Mouse (Mus musculus) CD4-positive, CD25-positive, alpha-beta regulatory T cell, adult 4 months (primary cell): ENCODE data around the gene Ssc4d. TPM values are rescaled to one million over a fixed set of nuclear protein-coding genes. Genes with fewer than 3 reads are reported as not detected.

Experiments used
- ATAC-seq: one replicate; pipeline ENCODE4 v1.8.0; 2017
- polyA plus RNA-seq, 2 experiments: library from polyadenylated mRNA; unstranded; fragments of 100-300 nt; shearing (Covaris generic); gene quantifications; one replicate each; pipeline ENCODE4 v1.2.1; 2017

Ssc4d gene
- polyA plus RNA-seq, 2 experiments from 2014 or later = 1.3 to 2.3 TPM

DNA sequence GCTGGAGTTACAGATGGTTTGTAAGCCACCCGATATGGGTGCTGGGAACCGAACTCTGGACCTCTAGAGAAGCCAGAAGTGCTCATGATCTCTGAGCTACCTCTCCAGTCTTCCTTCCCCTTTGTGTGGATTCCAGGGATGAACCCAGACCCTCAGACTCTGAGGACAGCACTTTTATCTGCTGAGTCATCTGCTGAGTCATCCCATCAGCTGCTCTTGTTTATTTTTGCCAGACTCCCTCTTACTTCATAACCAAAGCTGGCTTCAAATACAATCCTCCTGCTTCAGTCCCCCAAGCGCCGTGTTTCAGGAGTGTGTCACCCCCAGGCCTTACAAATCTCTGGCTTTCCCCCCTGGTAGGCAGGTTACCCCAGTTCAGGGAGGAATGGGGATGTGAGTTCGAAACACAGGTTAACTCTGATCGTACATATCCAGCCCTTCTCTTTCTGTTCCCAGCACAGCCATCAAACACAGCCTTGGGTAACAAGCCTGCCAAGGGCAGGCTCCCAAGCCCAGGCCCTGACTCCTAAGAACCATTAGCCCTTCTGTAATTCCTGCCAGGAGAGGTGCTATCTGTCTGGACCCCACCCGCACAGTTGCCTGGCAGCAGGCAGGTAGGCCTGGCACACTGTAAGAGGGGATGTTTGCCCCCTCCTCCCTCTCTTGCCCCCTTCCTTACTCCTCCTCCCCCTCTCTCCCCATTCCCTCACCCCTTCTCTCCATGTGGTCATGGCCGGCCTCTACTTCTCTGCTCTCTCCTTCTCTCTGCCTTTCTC lies 1.8 kb upstream of the Ssc4d start:
- no peak for ATAC-seq

DNA sequence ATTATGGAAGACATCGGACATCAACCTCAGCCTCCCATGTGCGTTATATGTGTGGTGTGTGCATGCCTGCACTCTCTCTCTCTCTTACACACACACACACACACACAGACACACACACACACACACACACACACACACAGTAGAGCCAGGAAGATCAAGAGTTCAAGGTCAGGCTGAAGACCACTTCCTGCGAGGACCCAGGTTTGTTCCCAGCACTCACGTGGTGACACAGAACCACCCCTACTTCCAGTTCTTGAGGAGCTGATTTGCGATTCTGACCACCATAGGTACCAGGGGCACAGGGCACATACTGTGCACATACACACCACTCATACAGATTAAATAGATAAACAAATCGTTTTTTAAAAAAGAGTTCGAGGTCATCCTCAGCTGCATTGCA lies 2.5 kb downstream of the Ssc4d start:
- no peak for ATAC-seq

DNA sequence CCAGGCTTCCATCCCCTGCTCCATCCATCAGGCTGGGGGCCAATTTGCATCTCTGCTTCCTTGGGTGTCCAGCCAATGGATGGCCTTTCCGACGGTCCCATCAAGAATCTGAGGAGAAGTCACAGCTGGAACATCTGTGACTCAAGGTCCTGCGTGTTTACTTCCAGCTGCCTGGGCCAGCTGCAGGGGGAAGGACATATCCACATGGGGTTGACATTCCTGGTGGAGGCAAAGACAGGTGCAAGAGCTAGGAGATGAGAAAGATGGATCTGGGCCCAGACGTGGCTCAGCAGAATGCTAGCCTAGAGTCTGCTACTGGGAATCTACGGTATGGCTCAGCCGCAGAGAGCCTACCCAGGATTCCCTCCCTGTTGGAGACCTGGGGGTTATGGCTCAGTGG lies 4.1 kb downstream of the Ssc4d start:
- ATAC-seq = no peak

DNA sequence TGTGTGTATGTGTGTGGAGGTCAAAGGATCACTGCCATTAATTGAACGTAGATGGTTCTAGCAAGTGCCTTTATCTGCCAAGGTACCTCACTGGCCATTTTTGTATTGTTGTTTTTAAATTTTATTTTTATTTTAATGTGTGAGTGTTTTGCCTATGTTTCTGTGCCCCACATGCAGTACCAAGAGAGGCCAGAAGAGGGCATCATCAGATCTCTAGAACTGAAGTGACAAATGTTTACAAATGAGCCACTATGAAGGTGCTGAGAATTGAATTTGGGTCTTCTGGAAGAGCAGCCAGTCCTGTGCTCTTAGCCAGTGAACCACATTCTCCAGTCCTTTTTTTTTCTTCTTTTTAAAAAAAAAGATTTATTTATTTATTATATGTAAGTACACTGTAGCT lies 5.5 kb downstream of the Ssc4d start:
- ATAC-seq = peak; percentile 47

DNA sequence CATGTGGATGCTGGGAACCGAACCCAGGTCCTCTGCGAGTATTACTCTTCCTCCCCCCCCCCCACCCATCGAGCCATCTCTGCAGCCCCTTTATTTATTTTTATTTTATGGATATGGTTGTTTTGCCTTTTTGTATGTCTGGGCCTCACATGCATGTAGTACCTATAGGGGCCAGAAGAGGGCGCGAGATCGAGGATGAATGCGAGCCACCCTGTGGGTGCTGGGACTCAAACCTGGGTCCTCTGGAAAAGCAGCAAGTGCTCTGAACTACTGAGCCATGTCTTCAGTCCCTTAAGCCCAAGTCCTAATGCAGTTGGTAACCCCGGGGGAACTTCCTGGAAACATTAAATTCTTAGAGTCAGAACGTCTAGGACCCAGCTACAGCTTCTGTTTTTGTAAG lies 7.5 kb downstream of the Ssc4d start:
- no peak for ATAC-seq

DNA sequence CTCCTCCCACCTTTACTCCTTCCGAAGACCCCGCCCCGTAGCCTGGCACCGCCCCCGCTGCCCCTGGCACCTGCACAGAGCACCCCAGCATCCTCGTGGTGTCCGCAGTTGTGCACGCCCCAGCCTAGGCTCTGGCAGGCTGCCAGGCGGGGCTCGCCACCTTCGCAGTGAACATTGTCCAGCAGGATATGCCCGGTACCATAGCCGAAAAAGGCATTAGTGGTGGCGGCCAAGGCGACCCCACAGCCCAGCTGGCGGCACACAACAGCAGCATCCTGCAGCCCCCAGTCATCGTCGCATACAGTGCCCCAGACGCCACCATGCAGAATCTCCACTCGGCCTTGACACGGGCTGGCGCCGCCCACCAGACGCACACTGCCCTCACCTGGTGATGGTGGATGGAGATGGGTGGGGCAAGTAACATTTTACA lies 8.8 kb downstream of the Ssc4d start:
- ATAC-seq = no peak

DNA sequence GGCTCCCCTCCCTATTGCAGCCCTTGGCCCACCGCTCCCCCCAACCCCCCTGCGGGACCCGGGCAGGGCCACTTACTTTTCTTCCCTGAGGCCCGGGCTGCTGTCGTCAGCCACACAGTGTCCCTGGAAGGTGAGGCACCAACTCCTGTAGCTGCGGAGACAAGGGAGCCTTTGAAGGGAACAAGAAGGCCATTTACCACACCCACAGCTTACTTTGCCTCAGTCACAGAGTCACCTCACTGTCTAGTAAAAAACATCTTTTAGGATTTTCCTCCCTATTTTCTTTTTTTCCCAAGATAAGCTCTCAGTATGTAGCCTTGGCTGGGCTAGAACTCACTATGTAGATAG lies 11.1 kb downstream of the Ssc4d start:
- ATAC-seq = no peak

DNA sequence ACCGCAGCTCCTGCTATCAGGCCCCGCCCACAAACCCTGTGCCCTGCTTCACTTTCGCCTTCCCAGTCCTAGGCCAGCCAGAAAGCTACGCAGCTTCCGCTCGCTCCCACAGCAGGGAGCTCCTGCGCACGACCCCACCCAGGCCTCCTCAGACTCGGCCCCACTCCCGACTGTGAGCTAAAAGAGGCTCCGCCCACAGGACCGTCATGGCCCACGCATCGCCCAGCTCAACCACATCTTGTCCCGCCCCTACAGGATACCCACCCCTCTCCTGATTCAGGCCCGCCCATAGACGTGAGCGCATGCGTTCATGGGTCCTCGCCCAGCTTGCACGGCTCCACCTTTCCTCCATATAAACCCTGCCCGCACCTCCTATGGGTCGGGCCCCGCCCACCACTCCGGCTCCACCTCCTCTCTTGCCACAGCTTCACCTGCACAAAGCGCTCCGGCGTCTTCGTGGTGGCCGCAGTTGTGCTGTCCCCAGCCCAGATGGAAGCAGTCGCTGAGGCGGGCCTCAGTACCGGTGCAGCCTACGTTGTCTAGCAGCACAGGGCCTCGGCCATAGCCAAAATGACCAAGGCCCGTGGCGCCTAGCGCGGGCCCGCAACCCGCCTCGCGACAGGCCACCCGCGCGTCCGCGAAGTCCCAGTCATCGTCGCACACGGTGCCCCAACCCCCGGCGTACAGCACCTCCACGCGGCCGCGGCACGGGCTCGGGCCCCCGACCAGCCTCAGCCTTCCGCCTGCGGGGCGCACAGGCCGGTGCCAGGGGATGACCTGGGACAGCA lies 11.6 kb downstream of the Ssc4d start:
- ATAC-seq = peak; percentile 81

DNA sequence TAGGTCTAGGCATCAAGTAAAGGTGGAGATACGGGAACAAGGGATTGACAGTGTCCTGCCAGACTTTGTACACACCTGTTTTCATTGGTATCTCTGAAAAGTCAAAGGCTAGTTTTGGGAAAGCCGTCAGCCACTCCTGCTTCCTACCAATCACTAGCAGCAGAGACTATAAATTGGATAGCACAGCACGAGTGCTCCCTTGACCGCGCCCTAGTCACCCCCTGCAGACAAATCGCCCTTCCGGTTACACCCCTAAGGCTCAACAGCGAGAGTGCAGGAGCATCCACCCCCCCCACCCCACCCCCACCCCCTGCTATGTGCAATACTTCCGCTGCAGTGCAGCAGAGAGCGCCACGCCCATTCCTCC lies 12.2 kb downstream of the Ssc4d start:
- no peak for ATAC-seq

DNA sequence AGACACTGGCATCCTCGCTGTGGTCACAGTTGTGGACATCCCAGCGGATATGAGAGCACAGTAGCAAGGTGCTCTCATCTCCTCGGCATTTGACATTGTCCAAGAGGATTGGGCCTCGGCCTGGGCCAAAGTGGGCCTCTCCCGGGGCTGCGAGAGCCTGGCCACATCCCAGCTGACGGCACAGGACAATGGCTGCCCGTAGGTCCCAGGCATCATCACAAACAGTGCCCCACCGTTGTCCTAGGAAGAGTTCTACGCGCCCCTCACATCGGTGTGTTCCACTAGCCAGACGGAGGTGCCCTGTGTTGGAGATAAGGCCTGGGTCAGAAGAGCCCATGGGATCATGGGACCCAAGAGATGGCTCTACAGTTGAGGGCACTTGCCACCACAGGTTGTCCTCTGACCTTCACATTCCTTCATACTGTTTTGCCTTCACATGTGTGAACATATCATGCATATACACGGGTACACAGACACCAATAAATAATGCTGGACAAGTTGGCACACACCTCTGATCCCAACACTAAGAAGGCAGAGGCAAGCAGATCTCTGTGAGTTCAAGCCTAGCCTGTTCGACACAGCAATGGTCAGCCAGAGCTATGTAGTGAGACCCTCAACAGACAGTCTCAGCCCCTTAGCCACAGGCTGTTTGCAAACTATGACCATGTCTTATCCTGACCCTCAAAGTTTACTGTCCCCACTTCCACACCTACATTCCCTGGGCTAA lies 13.3 kb downstream of the Ssc4d start:
- no peak for ATAC-seq

DNA sequence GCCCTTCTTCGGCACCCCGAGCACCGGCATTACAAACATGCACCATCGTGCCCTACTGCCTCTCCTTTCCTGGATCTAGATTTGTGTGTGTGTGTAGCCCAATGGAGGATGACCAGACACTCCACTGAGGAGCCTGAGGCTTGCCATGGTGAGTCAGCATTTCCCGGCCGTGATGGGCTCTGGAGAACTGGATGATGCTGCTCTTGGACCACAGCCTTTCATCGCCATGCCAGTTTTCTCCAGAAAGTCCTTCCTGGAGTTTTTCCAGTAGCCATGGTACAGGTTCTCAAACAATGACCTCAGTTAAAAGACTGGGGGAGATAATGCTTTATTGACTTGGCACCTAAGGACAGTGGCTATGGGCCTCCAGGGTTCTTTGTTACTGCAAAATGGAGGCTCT lies 14.4 kb downstream of the Ssc4d start:
- no peak for ATAC-seq

DNA sequence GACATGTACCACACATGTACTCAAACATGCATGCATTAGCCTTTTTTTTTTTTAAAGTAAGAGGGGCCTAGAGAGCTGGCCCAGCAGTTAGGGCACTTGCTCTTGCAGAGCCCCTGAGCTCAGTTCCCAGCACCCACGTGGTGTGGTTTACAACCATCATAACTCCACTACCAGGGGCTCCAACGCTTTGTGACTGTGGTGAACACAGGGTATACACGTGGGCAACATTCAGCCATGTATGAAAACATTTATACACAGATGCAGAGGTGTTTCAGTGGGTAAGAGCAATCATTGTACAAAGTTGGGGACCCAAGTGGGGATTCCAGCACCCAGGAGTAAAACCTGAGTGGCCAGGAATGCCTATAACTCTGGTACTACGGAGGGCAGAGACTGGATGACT lies 16.0 kb downstream of the Ssc4d start:
- ATAC-seq = no peak

DNA sequence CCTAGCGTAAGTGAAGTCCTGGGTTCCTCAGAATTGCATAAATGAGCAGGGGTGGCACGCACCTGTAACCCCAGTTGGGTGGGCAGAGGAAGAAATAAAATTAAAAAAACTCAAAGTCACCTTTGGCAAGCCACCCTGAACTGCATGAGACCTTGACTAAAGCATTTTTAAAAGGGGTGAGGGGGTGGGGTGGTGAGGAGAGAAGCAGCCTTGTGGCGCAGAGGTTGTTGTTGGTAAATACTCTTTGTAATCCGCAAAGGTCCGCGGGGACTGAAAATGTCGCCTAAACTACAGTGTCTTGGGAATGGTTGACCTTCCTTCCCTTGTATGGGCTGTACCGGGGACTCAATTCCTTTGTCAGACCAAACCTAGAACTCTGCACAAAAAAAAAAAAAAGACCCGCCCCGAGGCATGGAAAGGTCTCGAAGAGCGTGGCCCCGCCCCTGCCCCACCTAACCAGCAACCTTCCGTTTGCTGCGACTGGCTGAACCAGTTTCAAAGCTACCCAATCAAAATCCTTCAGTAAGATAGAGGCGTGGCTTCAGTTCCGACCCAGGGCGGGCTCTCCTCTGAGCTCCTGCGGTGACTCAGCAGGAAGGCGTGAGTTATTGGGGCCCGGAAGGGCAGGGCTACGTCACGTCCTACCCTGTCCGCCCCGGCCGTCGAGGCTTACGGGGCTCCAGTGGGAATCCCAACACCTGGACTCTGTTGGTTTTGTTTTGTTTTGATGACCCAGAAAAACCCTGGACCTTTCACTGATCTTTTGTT lies 16.9 kb downstream of the Ssc4d start:
- peak; percentile 84 for ATAC-seq

DNA sequence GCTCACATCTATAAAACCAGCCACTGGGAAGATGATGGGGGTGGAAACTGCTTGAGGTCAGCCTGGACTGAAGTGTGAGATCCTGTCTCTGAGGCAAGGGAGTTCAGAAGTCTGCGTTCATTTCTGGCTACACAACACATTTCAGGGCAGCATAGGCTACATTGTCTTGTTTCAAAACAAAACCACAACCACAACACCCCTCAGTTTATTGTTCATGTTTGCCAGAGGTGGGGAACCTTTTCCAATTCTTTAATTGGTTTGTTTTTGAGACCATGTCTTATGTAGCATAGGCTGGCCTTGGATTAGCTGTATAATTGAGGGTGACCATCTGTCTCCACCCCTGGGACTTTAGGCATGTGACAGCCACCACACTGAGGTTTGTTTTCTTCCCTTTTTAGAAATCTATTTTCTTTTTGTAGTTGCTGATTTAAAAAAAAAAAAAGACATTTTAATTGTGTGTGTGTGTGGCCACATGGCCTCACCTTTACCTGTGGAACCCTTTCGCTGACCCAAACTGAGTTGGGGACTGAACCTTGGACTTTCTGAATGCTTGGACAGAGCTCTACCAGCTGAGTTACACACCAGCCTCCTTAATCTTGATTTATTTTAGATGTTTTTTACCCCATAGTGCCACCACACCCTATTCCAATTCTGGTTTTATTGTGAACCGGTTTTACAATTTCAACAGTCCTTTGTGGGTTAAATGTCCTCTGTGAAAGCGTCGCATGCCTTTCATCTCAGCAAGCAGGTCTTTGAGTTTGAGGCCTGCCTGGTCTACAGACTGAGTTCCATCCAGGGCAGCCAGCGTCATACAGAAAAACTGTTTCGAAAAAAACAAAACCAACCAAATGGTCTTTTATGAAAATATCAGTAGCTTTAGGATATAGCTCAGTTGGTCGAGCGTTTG lies 17.8 kb downstream of the Ssc4d start:
- ATAC-seq = no peak

DNA sequence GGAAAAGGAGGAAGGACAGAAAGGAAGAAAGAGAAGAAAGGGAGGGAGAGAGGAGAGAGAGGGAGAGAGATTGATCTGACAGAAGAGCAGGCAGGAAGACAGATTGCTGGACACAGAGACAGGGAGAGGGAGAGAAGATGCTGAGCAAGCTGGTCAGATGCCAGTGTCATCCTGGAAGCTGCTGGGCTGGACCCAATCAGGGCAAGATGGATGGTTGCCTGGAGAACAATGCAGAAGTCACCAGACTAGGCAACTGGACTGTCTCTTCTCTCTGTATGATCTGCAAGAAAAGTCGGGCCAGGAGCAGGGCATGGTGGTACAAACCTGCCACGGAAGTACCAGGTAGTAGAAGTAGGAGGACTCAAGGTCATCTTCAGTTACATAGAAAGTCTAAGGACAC lies 21.5 kb downstream of the Ssc4d start:
- no peak for ATAC-seq

DNA sequence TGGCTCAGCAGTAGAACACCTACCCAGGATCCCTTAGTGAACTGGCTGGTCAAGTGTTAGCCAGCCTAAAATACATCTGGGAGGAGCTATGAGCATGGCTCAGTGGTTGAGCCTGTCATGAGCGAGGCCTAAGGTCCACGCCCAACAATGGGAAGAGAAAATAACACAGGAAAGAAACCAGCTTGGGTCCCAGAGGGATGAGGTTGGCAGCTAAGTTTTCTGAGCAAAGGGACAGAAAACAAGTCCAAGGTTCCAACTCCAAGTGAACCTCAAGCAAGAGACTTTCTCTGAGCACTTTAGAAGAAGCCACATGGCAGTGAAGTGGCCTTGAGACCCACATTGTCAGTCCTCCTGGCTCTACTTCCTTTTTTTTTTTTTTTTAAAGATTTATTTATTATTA lies 22.7 kb downstream of the Ssc4d start:
- ATAC-seq = no peak

DNA sequence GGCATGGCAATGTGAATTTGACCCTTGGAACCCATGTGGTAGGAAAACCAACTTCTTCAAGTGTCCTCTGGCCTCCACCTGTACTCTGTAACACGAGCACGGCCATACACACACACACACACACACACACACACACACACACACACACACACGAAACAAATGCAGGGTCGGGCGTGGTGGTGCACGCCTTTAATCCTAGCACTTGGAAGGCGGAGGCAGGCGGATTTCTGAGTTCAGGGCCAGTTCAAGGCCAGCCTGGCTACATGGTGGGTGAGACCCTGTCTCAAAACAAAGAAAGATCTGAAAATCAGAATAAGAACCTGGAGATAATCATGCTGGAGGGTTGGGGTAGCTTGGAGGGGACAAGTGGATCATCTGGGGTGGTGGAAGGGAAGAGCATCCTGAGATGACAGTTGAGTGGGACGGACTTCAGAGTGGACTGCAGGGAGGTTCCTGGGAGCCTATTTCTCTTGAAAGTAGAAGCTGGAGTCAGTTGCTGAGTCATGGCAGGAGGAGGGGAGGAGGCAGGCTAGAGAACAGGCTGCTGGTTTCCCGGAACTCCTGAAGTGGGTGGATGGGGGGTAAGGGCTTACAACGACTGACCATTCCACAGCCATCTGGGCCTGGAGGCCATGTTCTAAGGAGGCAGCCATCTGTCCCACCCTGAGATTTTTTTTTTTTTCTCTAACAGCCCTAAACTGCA lies 23.5 kb downstream of the Ssc4d start:
- no peak for ATAC-seq

DNA sequence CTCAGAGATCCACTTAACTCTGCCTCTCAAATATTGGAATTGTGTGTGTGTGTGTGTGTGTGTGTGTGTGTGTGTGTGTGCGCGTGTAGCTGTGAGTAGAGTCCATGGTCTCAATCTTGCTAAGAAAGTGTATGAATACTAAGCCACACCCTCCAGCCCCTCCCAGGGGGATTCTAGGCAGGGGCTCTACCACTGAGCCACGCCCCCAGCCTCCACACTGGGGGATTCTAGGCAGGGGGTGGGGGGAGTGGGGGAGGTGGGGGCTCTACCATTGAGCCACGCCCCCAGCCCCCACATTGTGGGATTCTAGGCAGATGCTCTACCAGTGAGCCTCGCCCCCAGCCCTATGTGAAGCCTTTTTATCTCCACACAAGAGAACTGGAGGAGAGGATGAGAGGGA lies 27.7 kb downstream of the Ssc4d start:
- ATAC-seq = no peak

DNA sequence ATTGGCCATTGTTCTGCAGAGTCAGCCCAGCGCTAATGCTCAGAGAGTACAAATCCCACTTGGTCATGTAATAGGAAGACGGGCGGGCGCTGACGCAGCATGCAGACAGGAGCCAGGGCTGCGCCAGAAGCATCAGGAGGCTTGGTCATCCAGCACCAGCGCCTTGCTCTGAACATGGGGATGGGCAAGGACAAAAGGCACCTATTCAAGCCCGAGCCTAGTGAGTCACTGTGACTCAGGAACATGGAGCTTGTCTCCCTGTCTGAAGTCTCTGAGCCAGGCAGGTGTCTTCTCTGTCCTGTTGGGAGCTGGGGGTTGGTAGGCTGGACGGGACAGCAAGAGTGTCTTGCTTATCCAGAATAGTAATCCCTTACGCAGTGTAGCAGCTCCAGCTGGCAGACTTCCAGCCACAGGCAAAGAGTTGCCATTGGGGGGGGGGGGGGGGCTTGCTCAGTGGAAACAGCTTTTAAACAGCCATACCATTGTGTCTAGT lies 28.4 kb downstream of the Ssc4d start:
- no peak for ATAC-seq

DNA sequence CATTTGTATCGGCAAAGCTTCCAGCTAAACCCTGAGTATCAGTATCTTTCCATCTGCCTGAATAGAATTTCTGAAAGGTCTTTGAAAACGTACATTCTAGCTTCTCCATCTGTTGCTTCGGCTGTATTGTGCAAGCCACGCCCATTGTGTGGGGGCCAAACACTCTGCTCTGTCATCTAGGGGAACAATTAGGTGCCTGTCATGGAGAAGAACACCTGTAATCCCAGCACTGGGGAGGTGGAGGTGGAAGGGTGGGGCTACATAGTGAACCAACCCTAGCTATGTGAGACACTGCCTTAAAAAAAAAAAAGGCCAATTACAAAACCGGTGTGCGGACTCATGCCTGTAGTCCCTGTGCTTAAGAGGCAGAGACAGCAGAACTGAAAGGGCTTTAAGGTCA lies 31.6 kb downstream of the Ssc4d start:
- ATAC-seq = no peak

DNA sequence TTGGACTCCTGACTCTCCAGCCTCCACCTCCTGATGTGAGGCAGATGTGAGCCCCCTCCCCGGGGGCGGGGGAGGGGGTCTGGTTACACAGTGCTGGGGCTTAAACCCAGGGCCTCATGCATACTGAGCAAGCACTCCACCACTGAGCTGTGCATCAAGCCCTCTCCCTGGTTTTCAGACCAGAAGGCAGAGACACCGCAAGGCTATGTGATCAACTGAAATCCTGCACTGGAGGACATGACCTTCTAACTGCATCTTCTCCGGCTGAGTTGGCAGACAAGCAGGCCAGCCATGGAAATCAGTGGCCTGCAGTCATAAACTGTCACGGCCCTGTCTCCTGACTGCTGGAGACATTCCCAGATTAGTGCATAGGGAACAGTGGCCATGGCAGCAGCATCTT lies 33.7 kb downstream of the Ssc4d start:
- ATAC-seq = no peak
